Comparison of ENCODE assay signal across 17 mouse cellular contexts in genomic region chr16:89530547-89530946, GRCm38 (mm10). TPM values are rescaled to one million over a fixed set of nuclear protein-coding genes. Genes with fewer than 3 reads are reported as not detected.
A peak's percentile ranks its signal among the peaks of the same experiment; 100 is the strongest.
DNase-seq lines count a peak whose midpoint lies in the region; ATAC-seq and TF ChIP-seq lines count a peak whose summit lies in the region.
"Had no signal": no experiment of that assay in that cellular context is flagged by ENCODE, and none has a peak within 500 bp of the region (broad histone marks: within the 10 kb centered on the region; RNA-seq: fewer than 3 reads in every experiment).

No protein-coding gene starts in this region.

- peak overlapping the region; percentile 1; the same call in 1 of the 2 replicates for H3K4me2 ChIP-seq in forebrain, postnatal 0 days (ENCODE audit: low read depth)
- no peak overlapping the region for H3K4me2 ChIP-seq in neural tube, embryonic 15.5 days
- H3K4me2 ChIP-seq in heart, embryonic 12.5 days, result no peak overlapping the region

- DNase-seq in left cerebral cortex, postnatal 25 days (ENCODE audit: low spot score in 2 of 2), result peak; percentile 17 to 35
- no peak for DNase-seq in left cerebral cortex, adult 11 months (ENCODE audit: low spot score)
- peak; percentile 57 for DNase-seq in forebrain, postnatal 0 days
- peak; percentile 15 for DNase-seq in mesoderm, embryonic 11.5 days (ENCODE audit: low read depth, low spot score)
- no peak for DNase-seq in urinary bladder, postnatal 4 days (ENCODE audit: low spot score in 2 of 2)
- DNase-seq: adrenal gland, adult 2 months; heart, postnatal 36 days; lung, adult 2 months had no signal

- peak overlapping the region; percentile 75 for H3K27ac ChIP-seq in forebrain, postnatal 0 days (ENCODE audit: low read depth, low read length)
- peak overlapping the region; percentile 23; the same call in 1 of the 2 replicates for H3K27ac ChIP-seq in neural tube, embryonic 15.5 days (replicated peaks)
- H3K27ac ChIP-seq in heart, embryonic 12.5 days (ENCODE audit: poor library complexity, severe bottlenecking), result no peak overlapping the region

- no peaks in the 10 kb centered on the region for H3K9me3 ChIP-seq in forebrain, postnatal 0 days (ENCODE audit: low read length)
- no peaks in the 10 kb centered on the region for H3K9me3 ChIP-seq in neural tube, embryonic 15.5 days (replicated peaks)
- no peaks in the 10 kb centered on the region for H3K9me3 ChIP-seq in heart, embryonic 12.5 days (replicated peaks)

- whole genome bisulfite sequencing in forebrain, postnatal 0 days, result 5% methylated on average over 7 of the region's 7 CpGs
- WGBS in neural tube, embryonic 15.5 days, result 11% methylated on average over 7 of the region's 7 CpGs
- 60% methylated on average over 7 of the region's 7 CpGs for WGBS in heart, embryonic 12.5 days

- 0 out of 2 replicates have a peak overlapping the region, but pooled peaks have one; percentile 7 for H3K9ac ChIP-seq in forebrain, postnatal 0 days
- H3K9ac ChIP-seq in neural tube, embryonic 15.5 days (replicated peaks), result no peak overlapping the region
- no peak overlapping the region for H3K9ac ChIP-seq in heart, embryonic 12.5 days

- ATAC-seq in forebrain, postnatal 0 days, result peak; percentile 88
- ATAC-seq in neural tube, embryonic 15.5 days (ENCODE audit: low FRiP score), result peak; percentile 59
- no peak for ATAC-seq in heart, embryonic 12.5 days (ENCODE audit: insufficient number of reproducible peaks, low FRiP score)

- no peaks in the 10 kb centered on the region for H3K27me3 ChIP-seq in forebrain, postnatal 0 days (ENCODE audit: insufficient read depth, low read length)
- H3K27me3 ChIP-seq in neural tube, embryonic 15.5 days (replicated peaks), result no peaks in the 10 kb centered on the region
- H3K27me3 ChIP-seq in heart, embryonic 12.5 days (replicated peaks), result no peaks in the 10 kb centered on the region

- no peak for TF ChIP-seq CTCF in forebrain, postnatal 0 days (IDR thresholded peaks at IDR 0.05; ENCODE audit: low read depth)

- H3K36me3 ChIP-seq in forebrain, postnatal 0 days (ENCODE audit: insufficient read depth), result no peaks in the 10 kb centered on the region
- no peaks in the 10 kb centered on the region for H3K36me3 ChIP-seq in neural tube, embryonic 15.5 days
- H3K36me3 ChIP-seq in heart, embryonic 12.5 days, result no peaks in the 10 kb centered on the region

- intact Hi-C loops in left cerebral cortex, postnatal 25 days (cut with DNase I), result loop anchor here (5.0 kb wide), 1 partner anchor 232 kb away; no protein-coding TSS in a partner anchor

- peaks cover 19% of the 10 kb centered on the region for H3K4me1 ChIP-seq in forebrain, postnatal 0 days (ENCODE audit: insufficient read depth)
- H3K4me1 ChIP-seq in neural tube, embryonic 15.5 days, result peaks cover 21% of the 10 kb centered on the region; the same call in 1 of the 2 replicates
- H3K4me1 ChIP-seq in heart, embryonic 12.5 days (replicated peaks), result no peaks in the 10 kb centered on the region

- no peak overlapping the region for H3K4me3 ChIP-seq in forebrain, postnatal 0 days (ENCODE audit: low read depth, low read length)
- no peak overlapping the region for H3K4me3 ChIP-seq in neural tube, embryonic 15.5 days (replicated peaks)
- H3K4me3 ChIP-seq in heart, embryonic 12.5 days, result no peak overlapping the region
- H3K4me3 ChIP-seq: erythroblast, embryonic 14.5 days had no signal

RNA-seq across cellular contexts. Expression of gene Krtap7-1, which starts 22.4 kb away (rescaled TPM):
- total RNA-seq in left cerebral cortex, postnatal 25 days (2021), result not detected
- 1.00 and 1.2 TPM in 2 replicates for total RNA-seq in forebrain, postnatal 0 days (2014; rRNA removed)
- polyA plus RNA-seq in forebrain, postnatal 0 days (2015; fragmentation: Nextera tagmentation; extraction: Ambion mirVana), result 0.27 TPM in 1 of 2 replicates, not detected in the other
- not detected in 2 replicates for polyA plus RNA-seq in neural tube, embryonic 15.5 days (2015; fragmentation: Nextera tagmentation; extraction: Ambion mirVana)
- not detected in 2 replicates for polyA plus RNA-seq in heart, embryonic 12.5 days (2016; fragmentation: Nextera tagmentation; extraction: Ambion mirVana)
- total RNA-seq: adrenal gland, adult 2 months; granulocyte monocyte progenitor cell, adult 5-6 weeks; heart, postnatal 36 days; layer of hippocampus, postnatal 10 days; megakaryocyte-erythroid progenitor cell, adult 5-6 weeks had no signal
- polyA plus RNA-seq: adrenal gland, adult 2 months; erythroblast, embryonic 14.5 days; kidney, embryonic 14.5 days; limb, embryonic 14.5 days; lung, adult 2 months; thymus, postnatal 0 days had no signal

RNA-seq across cellular contexts. Expression of gene Krtap11-1, which starts 40.4 kb away (rescaled TPM):
- total RNA-seq in left cerebral cortex, postnatal 25 days (2021), result not detected
- not detected in 2 replicates for total RNA-seq in forebrain, postnatal 0 days (2014; rRNA removed)
- polyA plus RNA-seq in forebrain, postnatal 0 days (2015; fragmentation: Nextera tagmentation; extraction: Ambion mirVana), result not detected in 2 replicates
- not detected in 2 replicates for polyA plus RNA-seq in neural tube, embryonic 15.5 days (2015; fragmentation: Nextera tagmentation; extraction: Ambion mirVana)
- polyA plus RNA-seq in heart, embryonic 12.5 days (2016; fragmentation: Nextera tagmentation; extraction: Ambion mirVana), result not detected in 2 replicates
- total RNA-seq: adrenal gland, adult 2 months; granulocyte monocyte progenitor cell, adult 5-6 weeks; heart, postnatal 36 days; layer of hippocampus, postnatal 10 days; megakaryocyte-erythroid progenitor cell, adult 5-6 weeks had no signal
- polyA plus RNA-seq: adrenal gland, adult 2 months; erythroblast, embryonic 14.5 days; kidney, embryonic 14.5 days; limb, embryonic 14.5 days; lung, adult 2 months; thymus, postnatal 0 days had no signal

RNA-seq across cellular contexts. Expression of gene Krtap8-1, which starts 42.8 kb away (rescaled TPM):
- total RNA-seq in left cerebral cortex, postnatal 25 days (2021), result not detected
- total RNA-seq in forebrain, postnatal 0 days (2014; rRNA removed), result not detected in 2 replicates
- polyA plus RNA-seq in forebrain, postnatal 0 days (2015; fragmentation: Nextera tagmentation; extraction: Ambion mirVana), result not detected in 2 replicates
- not detected in 2 replicates for polyA plus RNA-seq in neural tube, embryonic 15.5 days (2015; fragmentation: Nextera tagmentation; extraction: Ambion mirVana)
- not detected in 2 replicates for polyA plus RNA-seq in heart, embryonic 12.5 days (2016; fragmentation: Nextera tagmentation; extraction: Ambion mirVana)
- total RNA-seq: adrenal gland, adult 2 months; granulocyte monocyte progenitor cell, adult 5-6 weeks; heart, postnatal 36 days; layer of hippocampus, postnatal 10 days; megakaryocyte-erythroid progenitor cell, adult 5-6 weeks had no signal
- polyA plus RNA-seq: adrenal gland, adult 2 months; erythroblast, embryonic 14.5 days; kidney, embryonic 14.5 days; lung, adult 2 months; thymus, postnatal 0 days had no signal

Comparison
In these comparisons a context has a peak if more than half of its experiments do, and no peak if none do; other contexts are left out.
1. DNase-seq: peak in left cerebral cortex, postnatal 25 days (2 of 2), forebrain, postnatal 0 days (single experiment) and mesoderm, embryonic 11.5 days (single experiment); none in left cerebral cortex, adult 11 months (single experiment) and urinary bladder, postnatal 4 days (0 of 2).